Mouse (Mus musculus): ENCODE results near the gene Hdac9.

The Hdac9 gene

GRCm38 (mm10) chr12:34195155-34195828, 721.6 kb downstream of the Hdac9 start:
- in situ Hi-C loops (cut with MboI; ENCODE audit: unreplicated experiment in 2 of 2): no loop called here

- in situ Hi-C loops (cut with MboI; ENCODE audit: unreplicated experiment in 2 of 2): no loop called here
Observed at GRCm38 (mm10) chr12:34194116-34194515, 722.8 kb downstream of the Hdac9 start.

- in situ Hi-C loops (cut with MboI; ENCODE audit: unreplicated experiment in 2 of 2): no loop called here
Observed at GRCm38 (mm10) chr12:34191246-34191645, 725.6 kb downstream of the Hdac9 start.

- in situ Hi-C loops (cut with MboI; ENCODE audit: unreplicated experiment in 2 of 2): no loop called here
Observed at GRCm38 (mm10) chr12:34178931-34179330, 738.0 kb downstream of the Hdac9 start.

- in situ Hi-C loops (cut with MboI; ENCODE audit: unreplicated experiment in 2 of 2): no loop called here
Observed at GRCm38 (mm10) chr12:34176790-34177189, 740.1 kb downstream of the Hdac9 start.

GRCm38 (mm10) chr12:34173036-34173435, 743.9 kb downstream of the Hdac9 start:
- in situ Hi-C loops (cut with MboI; ENCODE audit: unreplicated experiment in 2 of 2): no loop called here

- in situ Hi-C loops (cut with MboI; ENCODE audit: unreplicated experiment in 2 of 2): no loop called here
Observed at GRCm38 (mm10) chr12:34170601-34171000, 746.3 kb downstream of the Hdac9 start.

GRCm38 (mm10) chr12:34165674-34166073, 751.2 kb downstream of the Hdac9 start:
- in situ Hi-C loops (cut with MboI; ENCODE audit: unreplicated experiment in 2 of 2): no loop called here

- in situ Hi-C loops (cut with MboI; ENCODE audit: unreplicated experiment in 2 of 2): no loop called here
Observed at GRCm38 (mm10) chr12:34156301-34156700, 760.6 kb downstream of the Hdac9 start.

- in situ Hi-C loops (cut with MboI; ENCODE audit: unreplicated experiment in 2 of 2): no loop called here
Observed at GRCm38 (mm10) chr12:34155740-34156139, 761.2 kb downstream of the Hdac9 start.

GRCm38 (mm10) chr12:34154757-34155156, 762.1 kb downstream of the Hdac9 start:
- in situ Hi-C loops (cut with MboI; ENCODE audit: unreplicated experiment in 2 of 2): no loop called here

- in situ Hi-C loops (cut with MboI; ENCODE audit: unreplicated experiment in 2 of 2): no loop called here
Observed at GRCm38 (mm10) chr12:34151336-34151735, 765.6 kb downstream of the Hdac9 start.

- in situ Hi-C loops (cut with MboI; ENCODE audit: unreplicated experiment in 2 of 2): loop anchor here in 1 of 2 experiments (10.0 kb wide), 1 partner anchor 1042 kb away; no protein-coding TSS in a partner anchor
Observed at GRCm38 (mm10) chr12:34142743-34143142, 774.2 kb downstream of the Hdac9 start.

- in situ Hi-C loops (cut with MboI; ENCODE audit: unreplicated experiment in 2 of 2): no loop called here
Observed at GRCm38 (mm10) chr12:34113336-34113735, 803.6 kb downstream of the Hdac9 start.

GRCm38 (mm10) chr12:34092953-34093352, 823.9 kb downstream of the Hdac9 start:
- in situ Hi-C loops (cut with MboI; ENCODE audit: unreplicated experiment in 2 of 2): no loop called here

GRCm38 (mm10) chr12:34091851-34092250, 825.0 kb downstream of the Hdac9 start:
- in situ Hi-C loops (cut with MboI; ENCODE audit: unreplicated experiment in 2 of 2): no loop called here

- in situ Hi-C loops (cut with MboI; ENCODE audit: unreplicated experiment in 2 of 2): no loop called here
Observed at GRCm38 (mm10) chr12:34087292-34087942, 829.5 kb downstream of the Hdac9 start.

- in situ Hi-C loops (cut with MboI; ENCODE audit: unreplicated experiment in 2 of 2): no loop called here
Observed at GRCm38 (mm10) chr12:34076981-34077380, 839.9 kb downstream of the Hdac9 start.

GRCm38 (mm10) chr12:34075805-34076509, 840.9 kb downstream of the Hdac9 start:
- in situ Hi-C loops (cut with MboI; ENCODE audit: unreplicated experiment in 2 of 2): no loop called here

GRCm38 (mm10) chr12:34052508-34052907, 864.4 kb downstream of the Hdac9 start:
- in situ Hi-C loops (cut with MboI; ENCODE audit: unreplicated experiment in 2 of 2): no loop called here

- in situ Hi-C loops (cut with MboI; ENCODE audit: unreplicated experiment in 2 of 2): no loop called here
Observed at GRCm38 (mm10) chr12:34052036-34052435, 864.9 kb downstream of the Hdac9 start.

- in situ Hi-C loops (cut with MboI; ENCODE audit: unreplicated experiment in 2 of 2): no loop called here
Observed at GRCm38 (mm10) chr12:34051112-34051511, 865.8 kb downstream of the Hdac9 start.

Measured in v-Abl transformed pro-B cells (cell line).